ENCODE assay signal across 30 mouse cellular contexts in genomic region chr8:77773831-77774230, GRCm38 (mm10). TPM values are rescaled to one million over a fixed set of nuclear protein-coding genes. Genes with fewer than 3 reads are reported as not detected.
DNase-seq lines count a peak whose midpoint lies in the region; ATAC-seq lines count a peak whose summit lies in the region.
"Had no signal": no experiment of that assay in that cellular context is flagged by ENCODE, and none has a peak within 500 bp of the region (broad histone marks: within the 10 kb centered on the region; RNA-seq: fewer than 3 reads in every experiment).

No protein-coding gene starts in this region.

- DNase-seq in kidney, adult 18-20 months = peak; percentile 12
- no peak for DNase-seq in kidney, postnatal 14 days
- DNase-seq in embryonic facial prominence, embryonic 10.5 days (ENCODE audit: low spot score) = peak; percentile 15
- DNase-seq in limb, embryonic 10.5 days (ENCODE audit: low spot score) = peak; percentile 27
- DNase-seq in left cerebral cortex, postnatal 25 days (ENCODE audit: low spot score in 2 of 2) = no peak
- DNase-seq in layer of hippocampus, adult 9-11 months = no peak
- DNase-seq: adrenal gland, adult 2 months; cerebellum, adult 18-20 months; gastrocnemius, adult 2 months; heart, postnatal 4 days; left cerebral cortex, postnatal 4 days; liver, embryonic 13.5 days; lung, adult 18-20 months; lung, postnatal 4 days; right cerebral cortex, adult 18-20 months; right cerebral cortex, postnatal 4 days; thymus, adult 2 months; thymus, postnatal 36 days had no signal

- 45% methylated on average over 4 of the region's 4 CpGs for WGBS in embryonic facial prominence, embryonic 10.5 days
- 30% methylated on average over 4 of the region's 4 CpGs for WGBS in kidney, embryonic 14.5 days
- 39% methylated on average over 4 of the region's 4 CpGs for WGBS in limb, embryonic 10.5 days

- H3K9me3 ChIP-seq in embryonic facial prominence, embryonic 10.5 days = no peaks in the 10 kb centered on the region
- no peaks in the 10 kb centered on the region for H3K9me3 ChIP-seq in kidney, embryonic 14.5 days (ENCODE audit: control insufficient read depth, low read length)
- H3K9me3 ChIP-seq in limb, embryonic 10.5 days (replicated peaks) = no peaks in the 10 kb centered on the region
- H3K9me3 ChIP-seq: embryonic facial prominence, embryonic 13.5 days; forebrain, embryonic 10.5 days; hindbrain, embryonic 13.5 days; limb, embryonic 15.5 days; liver, embryonic 13.5 days; midbrain, embryonic 13.5 days had no signal

- H3K4me1 ChIP-seq in embryonic facial prominence, embryonic 10.5 days = peaks cover 14% of the 10 kb centered on the region
- peaks cover 17% of the 10 kb centered on the region; the same call in 1 of the 2 replicates for H3K4me1 ChIP-seq in kidney, embryonic 14.5 days (ENCODE audit: control insufficient read depth, insufficient read depth, low read length)
- peaks cover 21% of the 10 kb centered on the region for H3K4me1 ChIP-seq in limb, embryonic 10.5 days
- H3K4me1 ChIP-seq: forebrain, embryonic 10.5 days; limb, embryonic 15.5 days; liver, embryonic 13.5 days; megakaryocyte, embryonic 14.5 days had no signal

- no peak overlapping the region for H3K4me3 ChIP-seq in embryonic facial prominence, embryonic 10.5 days
- H3K4me3 ChIP-seq in kidney, embryonic 14.5 days (ENCODE audit: low read length) = no peak overlapping the region
- no peak overlapping the region for H3K4me3 ChIP-seq in limb, embryonic 10.5 days
- H3K4me3 ChIP-seq: embryonic facial prominence, embryonic 13.5 days; forebrain, embryonic 10.5 days; gastrocnemius, adult 2 months; hindbrain, embryonic 13.5 days; limb, embryonic 15.5 days; liver, embryonic 13.5 days; megakaryocyte, embryonic 14.5 days; midbrain, embryonic 13.5 days had no signal

- H3K4me2 ChIP-seq in kidney, embryonic 14.5 days (replicated peaks; ENCODE audit: low read depth, low read length) = no peak overlapping the region
- H3K4me2 ChIP-seq: embryonic facial prominence, embryonic 13.5 days; hindbrain, embryonic 13.5 days; limb, embryonic 15.5 days; liver, embryonic 13.5 days; midbrain, embryonic 13.5 days had no signal

- H3K9ac ChIP-seq in kidney, embryonic 14.5 days (ENCODE audit: low read depth, low read length) = no peak overlapping the region
- H3K9ac ChIP-seq: embryonic facial prominence, embryonic 13.5 days; hindbrain, embryonic 13.5 days; limb, embryonic 15.5 days; liver, embryonic 13.5 days; midbrain, embryonic 13.5 days had no signal

- H3K27ac ChIP-seq in embryonic facial prominence, embryonic 10.5 days (replicated peaks) = no peak overlapping the region
- no peak overlapping the region for H3K27ac ChIP-seq in kidney, embryonic 14.5 days (ENCODE audit: low read depth, low read length)
- H3K27ac ChIP-seq in limb, embryonic 10.5 days = no peak overlapping the region
- H3K27ac ChIP-seq: embryonic facial prominence, embryonic 13.5 days; forebrain, embryonic 10.5 days; gastrocnemius, adult 2 months; hindbrain, embryonic 13.5 days; limb, embryonic 15.5 days; liver, embryonic 13.5 days; midbrain, embryonic 13.5 days had no signal

- intact Hi-C loops in left cerebral cortex, postnatal 25 days (cut with DNase I) = no loop called here

- H3K36me3 ChIP-seq in embryonic facial prominence, embryonic 10.5 days (replicated peaks) = no peaks in the 10 kb centered on the region
- no peaks in the 10 kb centered on the region for H3K36me3 ChIP-seq in kidney, embryonic 14.5 days (ENCODE audit: control insufficient read depth, insufficient read depth, low read length)
- H3K36me3 ChIP-seq in limb, embryonic 10.5 days = no peaks in the 10 kb centered on the region
- H3K36me3 ChIP-seq: embryonic facial prominence, embryonic 13.5 days; forebrain, embryonic 10.5 days; hindbrain, embryonic 13.5 days; limb, embryonic 15.5 days; liver, embryonic 13.5 days; midbrain, embryonic 13.5 days had no signal

- peak; percentile 53; the same call in 1 of the 2 replicates for ATAC-seq in kidney, embryonic 14.5 days (ENCODE audit: low FRiP score, low TSS enrichment)
- ATAC-seq: activated CD4-positive, CD25-positive, alpha-beta regulatory T cell, adult 4 months; forebrain, embryonic 16.5 days; midbrain, embryonic 13.5 days had no signal

- no peaks in the 10 kb centered on the region for H3K27me3 ChIP-seq in embryonic facial prominence, embryonic 10.5 days (replicated peaks; ENCODE audit: low read depth, poor library complexity, severe bottlenecking)
- no peaks in the 10 kb centered on the region for H3K27me3 ChIP-seq in kidney, embryonic 14.5 days (ENCODE audit: control insufficient read depth, insufficient read depth, low read length)
- H3K27me3 ChIP-seq in limb, embryonic 10.5 days (ENCODE audit: low read depth, poor library complexity, severe bottlenecking) = no peaks in the 10 kb centered on the region
- H3K27me3 ChIP-seq: CH12.LX; embryonic facial prominence, embryonic 13.5 days; hindbrain, embryonic 13.5 days; limb, embryonic 15.5 days; liver, embryonic 13.5 days; megakaryocyte, embryonic 14.5 days; midbrain, embryonic 13.5 days had no signal

RNA-seq across cellular contexts. Expression of gene Ednra, which starts 49.6 kb away (rescaled TPM):
- polyA plus RNA-seq in embryonic facial prominence, embryonic 10.5 days (2016; fragmentation: Nextera tagmentation; extraction: Ambion mirVana) = 30.8 and 36.4 TPM in 2 replicates
- 17.6 and 28.9 TPM in 2 replicates for polyA plus RNA-seq in kidney, embryonic 14.5 days (2014; fragmentation: Nextera tagmentation; extraction: Ambion mirVana)
- polyA plus RNA-seq in limb, embryonic 10.5 days (2016; fragmentation: Nextera tagmentation; extraction: Ambion mirVana) = 49.3 and 68.9 TPM in 2 replicates
- 1 to 10 TPM; 4.0 to 4.1 TPM for total RNA-seq in left cerebral cortex, postnatal 25 days (2021)
- total RNA-seq: monocyte, adult 5-6 weeks; neutrophil, adult 5-6 weeks had no signal
- polyA plus RNA-seq: activated CD4-positive, CD25-positive, alpha-beta regulatory T cell, adult 4 months had no signal

Comparison
In these comparisons a context has a peak if more than half of its experiments do, and no peak if none do; other contexts are left out.
1. DNase-seq: peak in kidney, adult 18-20 months (single experiment), embryonic facial prominence, embryonic 10.5 days (single experiment) and limb, embryonic 10.5 days (single experiment); none in kidney, postnatal 14 days (single experiment), left cerebral cortex, postnatal 25 days (0 of 2) and layer of hippocampus, adult 9-11 months (single experiment).